Mouse (Mus musculus) mammary gland, adult 2 months (tissue): ENCODE results near the gene Rtbdn. TPM values are rescaled to one million over a fixed set of nuclear protein-coding genes. Genes with fewer than 3 reads are reported as not detected.

Source experiments
- polyA plus RNA-seq: library from polyadenylated mRNA; depleted of rRNA; stranded (reverse); fragments of >200 nt; gene quantifications from 2 replicates; pipeline ENCODE4 v1.2.3, GENCODE M21; 2012; ENCODE audit warnings: low replicate concordance; rRNA removed

Gene Rtbdn
- polyA plus RNA-seq = not detected in 2 replicates

DNA sequence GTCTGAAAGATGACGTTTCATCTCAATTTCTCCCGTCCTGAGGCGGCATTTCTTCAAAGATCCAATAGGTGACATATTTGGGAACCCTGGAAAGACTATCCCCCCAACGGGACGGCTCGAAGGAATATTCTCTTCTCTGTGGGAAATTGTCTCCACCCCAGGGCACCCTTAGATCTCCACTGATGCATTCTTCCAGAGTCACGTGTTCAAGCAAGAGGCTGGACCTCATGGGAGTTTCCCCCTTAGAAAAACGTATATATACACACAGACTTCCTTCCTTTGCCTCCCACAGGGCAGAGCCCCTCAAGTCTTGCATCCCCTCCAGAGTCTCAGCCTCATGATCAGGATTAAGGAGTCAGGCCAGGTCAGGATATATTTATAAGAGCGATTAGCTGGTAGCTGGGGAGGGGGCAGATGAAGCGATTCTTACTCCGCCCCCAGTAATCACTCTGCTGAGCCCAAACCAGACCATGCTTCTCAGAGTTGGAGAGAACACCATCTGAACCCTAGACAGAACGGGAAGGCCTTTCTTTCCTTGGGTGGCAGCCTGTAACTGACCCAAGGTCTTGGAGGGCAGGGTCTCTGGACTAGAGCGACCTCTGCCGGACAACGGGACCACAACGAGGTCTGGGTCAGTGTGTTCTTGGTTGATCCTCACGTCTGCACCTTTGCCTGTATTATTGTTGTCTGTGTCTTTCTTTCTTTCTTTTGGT, at the start of gene Rtbdn:
Gene Rtbdn, plus strand, starts transcription at position 464 of the 713 bp plus-strand sequence.

GRCm38 (mm10) chr8:84901752-84902151, 45.0 kb upstream of the Rtbdn start, which contains the start of gene Klf1:
Gene Klf1, plus strand, starts transcription at chr8:84901928.

GRCm38 (mm10) chr8:84908421-84909161, 38.2 kb upstream of the Rtbdn start, which contains the start of gene Dnase2a:
Gene Dnase2a, plus strand, starts transcription at chr8:84908560.

DNA sequence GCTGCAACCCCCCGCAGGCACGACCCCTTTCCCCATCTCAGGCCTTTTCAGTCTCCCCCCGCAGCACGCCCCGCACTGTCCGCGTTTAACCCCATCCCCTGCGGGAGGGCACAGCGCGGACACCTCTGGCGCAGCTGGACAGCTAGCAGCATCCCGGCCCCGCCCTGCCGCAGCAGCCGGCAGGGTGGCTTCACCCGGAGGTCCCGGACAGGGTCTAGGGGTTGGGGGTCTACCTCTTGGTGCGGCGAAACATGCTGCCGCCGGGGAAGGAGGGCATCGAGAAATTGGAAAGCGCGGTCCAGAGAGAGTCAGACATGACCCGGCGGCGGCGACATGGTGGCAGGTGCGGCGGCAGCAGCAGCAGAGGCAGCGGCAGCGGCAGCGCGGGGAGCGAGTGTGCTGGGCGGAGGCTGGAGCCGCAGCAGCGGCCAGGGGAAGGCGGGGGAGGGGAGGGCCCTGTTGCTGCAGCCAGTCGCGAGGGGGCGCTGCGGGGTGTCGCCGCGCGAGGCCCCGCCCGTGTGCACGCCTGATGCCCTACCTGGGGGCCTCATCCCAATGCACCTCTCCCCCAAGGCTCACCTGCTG, 9.7 kb upstream of the Rtbdn start, which contains the start of gene Mast1:
Gene Mast1, minus strand, starts transcription at position 398 of the 585 bp plus-strand sequence.

GRCm38 (mm10) chr8:84969241-84970134, 22.7 kb downstream of the Rtbdn start, which contains the start of the genes Gm49661, Prdx2 and Rnaseh2a:
Gene Gm49661, minus strand, starts transcription at chr8:84969433.
Gene Prdx2, plus strand, starts transcription at chr8:84969587.
Gene Rnaseh2a, minus strand, starts transcription at chr8:84969767.

GRCm38 (mm10) chr8:84978248-84978940, 31.6 kb downstream of the Rtbdn start, which contains the start of gene Junb:
Gene Junb, minus strand, starts transcription at chr8:84978718.

GRCm38 (mm10) chr8:84990349-84990748, 43.6 kb downstream of the Rtbdn start, which contains the start of gene Hook2:
Gene Hook2, plus strand, starts transcription at chr8:84990603.

Other genes starting within 250 kb of the Rtbdn start
- 25.7 and 54.6 TPM in 2 replicates for gene Lyl1, start 245.5 kb upstream of the Rtbdn start, polyA plus RNA-seq
- 2.0 and 4.5 TPM in 2 replicates for gene G430095P16Rik, start 224.0 kb upstream of the Rtbdn start, polyA plus RNA-seq
- gene Nfix, start 146.6 kb upstream of the Rtbdn start, polyA plus RNA-seq = 59.5 and 91.6 TPM in 2 replicates
- gene Dand5, start 124.2 kb upstream of the Rtbdn start, polyA plus RNA-seq = 2.4 and 2.9 TPM in 2 replicates
- 13.8 and 69.9 TPM in 2 replicates for gene Gadd45gip1, start 115.5 kb upstream of the Rtbdn start, polyA plus RNA-seq
- 82.5 and 118 TPM in 2 replicates for gene Rad23a, start 106.3 kb upstream of the Rtbdn start, polyA plus RNA-seq
- 159 and 214 TPM in 2 replicates for gene Calr, start 100.1 kb upstream of the Rtbdn start, polyA plus RNA-seq
- 45.3 and 57.4 TPM in 2 replicates for gene Farsa, start 90.0 kb upstream of the Rtbdn start, polyA plus RNA-seq
- gene Syce2, start 74.9 kb upstream of the Rtbdn start, polyA plus RNA-seq = 0.81 and 0.99 TPM in 2 replicates
- 105 and 190 TPM in 2 replicates for gene Gcdh, start 53.1 kb upstream of the Rtbdn start, polyA plus RNA-seq
- gene Klf1, start 45.1 kb upstream of the Rtbdn start, polyA plus RNA-seq = 0.16 and 0.51 TPM in 2 replicates
- gene Dnase2a, start 38.4 kb upstream of the Rtbdn start, polyA plus RNA-seq = 41.2 and 44.9 TPM in 2 replicates
- 0.14 and 0.35 TPM in 2 replicates for gene Mast1, start 9.6 kb upstream of the Rtbdn start, polyA plus RNA-seq
- 2.1 TPM in 1 of 2 replicates, not detected in the other for gene Gm49661, start 22.4 kb downstream of the Rtbdn start, polyA plus RNA-seq
- 111 and 179 TPM in 2 replicates for gene Prdx2, start 22.6 kb downstream of the Rtbdn start, polyA plus RNA-seq
- gene Rnaseh2a, start 22.8 kb downstream of the Rtbdn start, polyA plus RNA-seq = 44.4 and 48.4 TPM in 2 replicates
- gene Junb, start 31.7 kb downstream of the Rtbdn start, polyA plus RNA-seq = 50.5 and 206 TPM in 2 replicates
- 7.7 and 9.8 TPM in 2 replicates for gene Hook2, start 43.6 kb downstream of the Rtbdn start, polyA plus RNA-seq
- gene Best2, start 67.5 kb downstream of the Rtbdn start, polyA plus RNA-seq = 0.11 TPM in 1 of 2 replicates, not detected in the other
- 106 and 148 TPM in 2 replicates for gene Asna1, start 78.3 kb downstream of the Rtbdn start, polyA plus RNA-seq
- 44.8 and 82.2 TPM in 2 replicates for gene Trir, start 79.8 kb downstream of the Rtbdn start, polyA plus RNA-seq
- 63.6 and 82.2 TPM in 2 replicates for gene Tnpo2, start 89.9 kb downstream of the Rtbdn start, polyA plus RNA-seq
- gene Fbxw9, start 113.1 kb downstream of the Rtbdn start, polyA plus RNA-seq = 39.5 and 40.0 TPM in 2 replicates
- not detected in 2 replicates for gene Gm5741, start 121.0 kb downstream of the Rtbdn start, polyA plus RNA-seq
- gene Dhps, start 124.8 kb downstream of the Rtbdn start, polyA plus RNA-seq = 37.4 and 72.8 TPM in 2 replicates
- 123 and 209 TPM in 2 replicates for gene Wdr83os, start 133.7 kb downstream of the Rtbdn start, polyA plus RNA-seq
- gene Wdr83, start 134.3 kb downstream of the Rtbdn start, polyA plus RNA-seq = 25.9 and 27.9 TPM in 2 replicates
- 95.4 and 120 TPM in 2 replicates for gene Man2b1, start 136.3 kb downstream of the Rtbdn start, polyA plus RNA-seq
- 0.25 and 0.57 TPM in 2 replicates for gene Zfp791, start 176.1 kb downstream of the Rtbdn start, polyA plus RNA-seq
- gene Cks1brt, start 204.9 kb downstream of the Rtbdn start, polyA plus RNA-seq = not detected in 2 replicates